Mouse (Mus musculus) C2C12 (cell line): ENCODE measurements around the gene Tpo.

Experiments used
- CTCF ChIP-seq: IDR thresholded peaks from one replicate; pipeline ENCODE4 v1.5.1; 2011; ENCODE audit not compliant: control insufficient read depth, insufficient read depth, insufficient read length
- MAX ChIP-seq: IDR thresholded peaks from one replicate; pipeline ENCODE4 v1.6.1; 2011; ENCODE audit warnings: mild to moderate bottlenecking, control low read depth

DNA sequence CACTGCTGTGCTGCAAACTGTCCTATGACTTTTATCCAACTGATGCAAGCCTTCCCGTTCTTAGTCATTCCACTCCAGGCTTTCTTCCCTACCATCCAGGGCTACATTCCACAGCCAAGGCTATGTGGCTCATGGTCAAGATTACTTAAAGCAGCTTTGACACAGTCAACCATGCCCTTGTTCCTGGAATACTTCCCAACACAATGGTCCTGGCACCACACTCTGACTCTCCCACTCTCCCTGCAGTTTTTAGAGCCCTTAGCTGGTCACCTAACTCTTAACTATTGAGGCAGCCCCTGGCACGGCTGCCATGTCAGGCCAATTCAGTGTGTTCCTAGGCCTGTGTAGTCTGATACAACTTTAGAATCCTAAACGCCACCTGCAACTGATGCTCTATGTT is 28.1 kb upstream of the Tpo start:
- TF ChIP-seq MAX, result no peak
- TF ChIP-seq CTCF, result no peak
